Mouse (Mus musculus) liver, embryonic 15.5 days (tissue): ENCODE results near the gene Socs3. TPM values are rescaled to one million over a fixed set of nuclear protein-coding genes. Genes with fewer than 3 reads are reported as not detected.

Experiments used
- ATAC-seq: fragments of 200-750 bp; cut with Nextera tagmentation; 2 replicates; pipeline ENCODE4 v1.8.0; 2017; ENCODE audit warnings: moderate number of reproducible peaks, mild to moderate bottlenecking, moderate library complexity; ENCODE audit not compliant: insufficient read depth
- H3K27ac ChIP-seq: fragments of 300-500 bp; sonication (generic); replicated peaks from 2 replicates; pipeline ENCODE4 v1.5.1; 2015; ENCODE audit warnings: mild to moderate bottlenecking, inconsistent platforms
- H3K27me3 ChIP-seq: fragments of 300-500 bp; sonication (generic); 2 replicates; pipeline ENCODE4 v1.6.1; 2015; ENCODE audit warnings: mild to moderate bottlenecking, inconsistent platforms
- H3K36me3 ChIP-seq: fragments of 300-500 bp; sonication (generic); replicated peaks from 2 replicates; pipeline ENCODE4 v1.6.1; 2015; ENCODE audit warnings: moderate library complexity, mild to moderate bottlenecking, inconsistent platforms
- H3K4me1 ChIP-seq: fragments of 300-500 bp; sonication (generic); replicated peaks from 2 replicates; pipeline ENCODE4 v1.6.1; 2015; ENCODE audit warnings: inconsistent platforms
- H3K4me2 ChIP-seq: fragments of 300-500 bp; sonication (generic); 2 replicates; pipeline ENCODE4 v1.6.1; 2015; ENCODE audit warnings: moderate library complexity, mild to moderate bottlenecking, inconsistent platforms
- H3K4me3 ChIP-seq: fragments of 300-500 bp; sonication (generic); replicated peaks from 2 replicates; pipeline ENCODE4 v1.5.1; 2015; ENCODE audit warnings: mild to moderate bottlenecking, inconsistent platforms
- H3K9ac ChIP-seq: fragments of 300-500 bp; sonication (generic); 2 replicates; pipeline ENCODE4 v1.6.1; 2015; ENCODE audit warnings: moderate library complexity, mild to moderate bottlenecking, inconsistent platforms
- H3K9me3 ChIP-seq: fragments of 300-500 bp; sonication (generic); replicated peaks from 2 replicates; pipeline ENCODE4 v1.6.1; 2016; ENCODE audit warnings: inconsistent platforms
- WGBS: fragments of 180-500 bp; shearing (Covaris S2); methylation state at CpG from one replicate; pipeline ENCODE4 v1.1.7; 2015; ENCODE audit warnings: mixed read lengths; ENCODE audit not compliant: insufficient replicate concordance; 5-methylcytosine and 5-hydroxymethylcytosine counted together
- polyA plus RNA-seq: library from polyadenylated mRNA; unstranded; fragments of >200 nt; fragmentation: Nextera tagmentation; extraction: Ambion mirVana; gene quantifications from 2 replicates; pipeline ENCODE4 v1.2.1, GENCODE M21; 2015

Gene Socs3
- polyA plus RNA-seq, 1 experiment from 2014 or later, result 7.5 TPM

DNA sequence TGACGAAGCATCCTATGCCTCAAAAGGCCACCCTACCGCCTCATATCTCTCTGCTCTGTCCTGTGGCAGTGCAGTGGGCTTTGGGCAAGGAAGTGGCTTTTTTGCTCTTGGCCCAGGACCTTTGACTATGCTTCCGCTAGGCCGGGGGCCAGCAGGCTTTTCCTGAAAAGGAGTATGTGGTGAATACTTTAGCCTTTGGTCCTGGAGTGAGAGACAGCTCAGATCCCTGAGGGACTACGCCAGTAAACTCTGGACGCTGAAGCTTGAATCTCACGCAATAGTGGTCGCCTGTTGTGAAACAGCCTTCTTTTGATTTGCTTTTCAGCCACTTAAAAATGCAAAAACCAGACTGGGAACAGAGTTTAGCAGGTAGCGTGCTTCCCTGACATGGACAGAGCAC, 34.2 kb downstream of the Socs3 start:
- no peak for ATAC-seq
- no peaks in the 10 kb centered on the region for H3K9me3 ChIP-seq
- no peak overlapping the region for H3K4me3 ChIP-seq
- no peak overlapping the region for H3K4me2 ChIP-seq
- H3K27me3 ChIP-seq, result peaks cover 72% of the 10 kb centered on the region
- H3K27ac ChIP-seq, result peak overlapping the region; percentile 33; the same call in 1 of the 2 replicates
- H3K4me1 ChIP-seq, result peaks cover 42% of the 10 kb centered on the region
- 27% methylated on average over 9 of the region's 9 CpGs for WGBS
- H3K36me3 ChIP-seq, result no peaks in the 10 kb centered on the region
- no peak overlapping the region for H3K9ac ChIP-seq

DNA sequence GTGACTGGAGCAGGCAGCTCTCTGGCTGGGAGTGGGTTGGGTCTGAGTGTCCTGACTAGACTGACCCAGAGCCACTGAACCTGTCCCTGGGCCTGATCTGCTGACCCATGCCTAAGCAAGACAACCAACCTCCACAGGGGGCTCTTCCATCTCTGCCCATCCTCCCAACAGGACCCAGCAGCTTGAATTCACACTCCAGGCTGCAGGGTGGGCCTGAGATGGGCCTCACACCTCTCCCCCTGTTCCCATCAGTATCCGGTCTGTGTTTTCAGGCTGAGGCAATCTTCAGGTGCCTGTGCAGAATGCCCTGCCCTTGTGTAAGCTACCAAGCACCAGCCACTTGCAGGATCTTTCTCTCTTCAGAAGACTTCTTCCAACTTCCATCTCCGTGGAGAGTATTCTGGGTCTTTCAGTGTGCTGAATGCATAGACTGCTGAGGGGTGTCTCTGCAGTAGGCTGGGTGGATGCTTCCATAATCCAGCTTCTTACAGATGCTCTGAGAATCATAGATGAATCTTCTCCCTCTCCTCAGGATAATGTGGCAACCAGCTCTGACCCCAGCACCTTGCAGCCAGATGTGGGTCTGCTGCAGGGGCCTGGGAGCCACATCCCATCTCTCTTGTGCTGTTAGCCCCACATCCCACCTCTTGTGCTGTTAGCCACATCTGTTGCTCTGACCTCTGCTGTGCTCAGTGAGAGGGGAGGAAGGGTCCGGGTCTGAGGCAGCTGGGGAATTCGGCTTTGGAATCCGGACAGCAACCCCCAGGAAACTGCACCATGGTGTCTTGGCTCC, 35.1 kb downstream of the Socs3 start:
- Histone ChIP-seq H3K4me2 (no peak overlapping the region), H3K27ac (no peak overlapping the region; the same call in 1 of the 2 replicates), H3K4me1 (peaks cover 43% of the 10 kb centered on the region), H3K4me3 (no peak overlapping the region), H3K9me3 (no peaks in the 10 kb centered on the region), H3K9ac (no peak overlapping the region), H3K36me3 (no peaks in the 10 kb centered on the region), H3K27me3 (peaks cover 74% of the 10 kb centered on the region)
- WGBS, result 70% methylated on average over 5 of the region's 5 CpGs
- ATAC-seq, result peak; percentile 7; the same call in 1 of the 2 replicates

DNA sequence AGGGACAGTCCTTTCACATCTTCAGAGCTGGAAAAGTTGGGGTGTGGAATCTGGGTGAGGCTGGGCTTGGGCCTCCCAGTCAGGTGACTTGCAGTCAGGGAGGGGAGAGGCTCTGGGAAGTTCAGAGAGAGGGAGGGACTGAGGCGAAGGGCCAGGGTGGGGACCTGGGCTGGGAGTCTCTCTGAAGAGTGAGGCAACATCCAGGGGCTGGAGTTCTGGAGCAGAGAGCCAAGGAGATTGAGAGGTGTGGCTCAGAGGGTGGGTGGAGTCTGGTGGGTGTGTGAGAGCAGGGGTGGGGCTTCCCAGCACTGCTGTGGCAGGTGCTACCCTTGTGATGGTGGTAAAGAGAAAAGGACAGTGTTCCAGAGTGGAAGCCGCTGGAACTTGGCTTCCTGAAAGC, 35.7 kb downstream of the Socs3 start:
- ATAC-seq, result peak; percentile 40; the same call in 1 of the 2 replicates
- H3K27ac ChIP-seq, result no peak overlapping the region
- H3K4me1 ChIP-seq, result peaks cover 43% of the 10 kb centered on the region
- no peak overlapping the region for H3K4me3 ChIP-seq
- peaks cover 74% of the 10 kb centered on the region for H3K27me3 ChIP-seq
- WGBS, result 39% methylated on average over 2 of the region's 2 CpGs
- no peak overlapping the region for H3K9ac ChIP-seq
- no peak overlapping the region for H3K4me2 ChIP-seq
- H3K36me3 ChIP-seq, result no peaks in the 10 kb centered on the region
- no peaks in the 10 kb centered on the region for H3K9me3 ChIP-seq

DNA sequence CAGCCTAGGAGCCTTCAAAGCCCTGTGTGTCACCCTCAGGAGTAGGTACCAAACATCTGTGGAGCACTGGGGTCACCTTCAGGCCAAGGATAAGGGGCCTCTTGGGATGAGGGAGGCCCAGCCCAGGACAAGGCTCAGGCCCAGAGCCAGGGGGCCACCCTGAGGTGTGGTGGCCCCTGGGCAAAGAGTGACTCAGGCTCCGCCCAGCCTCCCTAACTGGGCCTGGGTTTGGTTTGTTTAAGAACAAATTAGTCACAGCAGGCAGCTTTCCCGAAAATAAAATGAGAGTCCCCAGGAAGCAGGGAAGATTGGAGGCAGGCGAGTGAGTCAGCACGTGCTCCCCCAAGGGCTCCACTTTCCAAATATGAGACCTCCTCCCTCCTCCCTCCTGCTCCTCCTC, 37.7 kb downstream of the Socs3 start:
- no peaks in the 10 kb centered on the region for H3K9me3 ChIP-seq
- H3K27ac ChIP-seq, result no peak overlapping the region
- 65% methylated on average over 4 of the region's 4 CpGs for WGBS
- ATAC-seq, result no peak
- peaks cover 43% of the 10 kb centered on the region for H3K4me1 ChIP-seq
- no peak overlapping the region for H3K9ac ChIP-seq
- no peak overlapping the region for H3K4me2 ChIP-seq
- H3K4me3 ChIP-seq, result no peak overlapping the region
- peaks cover 78% of the 10 kb centered on the region for H3K27me3 ChIP-seq
- H3K36me3 ChIP-seq, result no peaks in the 10 kb centered on the region

- H3K36me3 ChIP-seq, result no peaks in the 10 kb centered on the region
- peaks cover 39% of the 10 kb centered on the region for H3K4me1 ChIP-seq
- no peak overlapping the region for H3K27ac ChIP-seq
- no peak for ATAC-seq
- H3K4me3 ChIP-seq, result no peak overlapping the region
- 64% methylated on average over 6 of the region's 6 CpGs for WGBS
- H3K4me2 ChIP-seq, result no peak overlapping the region
- no peaks in the 10 kb centered on the region for H3K9me3 ChIP-seq
- no peak overlapping the region for H3K9ac ChIP-seq
- H3K27me3 ChIP-seq, result peaks cover 83% of the 10 kb centered on the region
Measured at GRCm38 (mm10) chr11:117931576-117931975, 38.3 kb downstream of the Socs3 start.

DNA sequence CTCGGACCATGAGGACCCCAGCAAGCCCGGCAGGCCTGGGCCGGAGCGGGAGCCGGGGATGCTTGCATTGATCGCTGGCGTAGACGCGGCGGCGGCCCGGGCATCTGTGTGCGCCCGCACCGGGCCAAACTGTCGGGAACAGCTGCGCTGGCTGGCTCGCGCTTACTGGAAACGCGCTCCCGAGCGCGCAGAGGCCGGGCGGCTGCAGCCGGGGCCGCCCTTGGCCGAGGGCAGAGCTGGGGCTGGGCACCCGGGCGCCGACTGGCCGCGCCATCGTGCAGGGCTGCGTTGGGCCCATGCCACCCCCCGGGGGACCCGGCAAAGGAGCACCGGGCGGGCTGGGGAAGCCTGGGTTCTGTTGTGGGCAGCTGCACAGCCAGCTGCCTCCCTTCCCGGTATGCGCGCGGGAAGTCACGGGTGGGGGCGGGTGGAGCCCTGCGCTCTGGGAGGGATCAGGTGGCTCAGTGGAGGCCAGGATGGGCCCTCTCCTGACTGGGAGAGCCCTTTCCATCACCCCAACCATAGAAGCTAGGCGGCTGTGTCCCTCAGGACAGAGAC, 39.0 kb downstream of the Socs3 start:
- no peak for ATAC-seq
- Histone ChIP-seq H3K9ac (no peak overlapping the region), H3K4me2 (peak overlapping the region; percentile 59), H3K36me3 (no peaks in the 10 kb centered on the region), H3K27ac (no peak overlapping the region), H3K27me3 (peaks cover 78% of the 10 kb centered on the region), H3K9me3 (no peaks in the 10 kb centered on the region), H3K4me3 (peak overlapping the region; percentile 22; the same call in 1 of the 2 replicates), H3K4me1 (peaks cover 32% of the 10 kb centered on the region)
- 2% methylated on average over 47 of the region's 48 CpGs for WGBS

DNA sequence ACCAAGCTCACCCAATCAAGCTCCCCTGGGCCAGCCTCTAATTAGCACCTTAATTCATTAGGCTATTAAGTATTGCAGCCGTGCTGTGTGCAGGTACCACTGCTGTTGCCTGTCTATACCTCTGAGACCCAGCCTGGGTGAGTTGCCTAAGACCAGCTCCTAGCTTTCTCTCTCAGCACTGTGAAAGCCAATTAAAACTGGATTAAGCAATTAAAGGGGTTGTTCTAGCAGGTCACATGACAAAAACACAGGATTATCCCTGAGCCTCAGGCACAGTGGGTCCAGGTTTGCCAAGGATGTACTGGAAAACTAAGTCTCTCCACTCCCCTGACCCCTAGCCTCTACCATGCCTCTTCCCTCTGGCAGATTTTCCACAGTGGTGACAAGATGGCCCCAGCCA, 44.3 kb downstream of the Socs3 start:
- 79% methylated on average over 1 of the region's 1 CpGs for WGBS
- Histone ChIP-seq H3K9ac (no peak overlapping the region), H3K36me3 (no peaks in the 10 kb centered on the region), H3K4me3 (no peak overlapping the region), H3K27ac (no peak overlapping the region), H3K4me1 (peaks cover under 1% of the 10 kb centered on the region; the same call in 1 of the 2 replicates), H3K27me3 (peaks cover 51% of the 10 kb centered on the region), H3K9me3 (no peaks in the 10 kb centered on the region), H3K4me2 (no peak overlapping the region)
- ATAC-seq, result no peak

GRCm38 (mm10) chr11:117924466-117924865, 45.4 kb downstream of the Socs3 start:
- whole genome bisulfite sequencing, result 57% methylated on average over 6 of the region's 6 CpGs
- H3K9me3 ChIP-seq, result no peaks in the 10 kb centered on the region
- H3K4me1 ChIP-seq, result no peaks in the 10 kb centered on the region
- H3K27me3 ChIP-seq, result peaks cover 40% of the 10 kb centered on the region
- H3K9ac ChIP-seq, result no peak overlapping the region
- H3K4me3 ChIP-seq, result no peak overlapping the region
- no peak overlapping the region for H3K27ac ChIP-seq
- H3K36me3 ChIP-seq, result no peaks in the 10 kb centered on the region
- no peak for ATAC-seq
- no peak overlapping the region for H3K4me2 ChIP-seq

DNA sequence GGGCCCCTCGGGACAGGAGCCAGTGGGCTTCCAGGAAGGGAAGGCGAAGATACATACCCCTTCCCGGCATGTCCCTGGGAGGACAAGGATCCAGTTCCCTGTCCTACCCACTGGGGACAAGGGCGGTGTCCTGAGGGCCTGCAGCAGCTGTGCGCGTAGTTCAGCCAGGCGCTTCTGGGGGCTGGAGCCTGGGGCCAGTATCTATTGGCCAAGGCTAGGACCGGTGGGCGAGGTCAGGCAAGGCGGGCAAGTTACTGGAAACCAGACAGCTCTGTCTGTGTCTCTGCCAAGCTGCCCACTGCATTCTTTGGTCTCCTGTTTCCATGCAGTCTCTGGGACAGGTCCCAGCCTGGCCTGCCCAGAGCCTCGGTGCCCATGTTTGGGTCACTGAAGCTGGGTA, 46.6 kb downstream of the Socs3 start:
- H3K4me1 ChIP-seq, result peaks cover 2% of the 10 kb centered on the region; the same call in 1 of the 2 replicates
- no peaks in the 10 kb centered on the region for H3K9me3 ChIP-seq
- no peak for ATAC-seq
- H3K27ac ChIP-seq, result no peak overlapping the region
- peaks cover 38% of the 10 kb centered on the region for H3K27me3 ChIP-seq
- no peak overlapping the region for H3K9ac ChIP-seq
- 68% methylated on average over 11 of the region's 11 CpGs for WGBS
- no peaks in the 10 kb centered on the region for H3K36me3 ChIP-seq
- H3K4me3 ChIP-seq, result no peak overlapping the region
- H3K4me2 ChIP-seq, result no peak overlapping the region

DNA sequence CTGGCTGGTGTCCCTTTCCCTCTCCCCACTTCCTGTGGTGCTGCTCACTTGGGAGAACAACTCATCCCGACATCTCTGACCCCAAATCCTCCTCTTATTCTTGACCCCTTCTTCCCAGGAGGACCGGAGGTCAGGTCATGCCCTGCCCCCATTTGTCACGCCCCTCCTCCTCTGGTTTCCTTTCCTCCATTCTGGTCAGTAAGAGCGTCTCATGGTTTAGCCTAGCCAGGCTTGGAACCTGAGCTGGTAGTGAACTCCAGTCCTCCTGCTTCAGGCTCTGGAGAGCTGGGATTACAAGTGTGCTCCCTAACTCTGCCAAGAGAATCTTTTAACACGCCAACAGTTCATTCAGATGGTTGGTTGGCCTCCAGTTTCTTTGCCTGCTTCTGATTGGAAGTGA, 50.6 kb downstream of the Socs3 start:
- ATAC-seq, result no peak
- Histone ChIP-seq H3K27me3 (peaks cover 27% of the 10 kb centered on the region; the same call in 1 of the 2 replicates), H3K9me3 (peaks cover 8% of the 10 kb centered on the region; the same call in 1 of the 2 replicates), H3K4me1 (peaks cover 19% of the 10 kb centered on the region), H3K27ac (no peak overlapping the region), H3K4me2 (no peak overlapping the region), H3K36me3 (peaks cover 6% of the 10 kb centered on the region), H3K4me3 (no peak overlapping the region), H3K9ac (no peak overlapping the region)
- WGBS, result 28% methylated on average over 5 of the region's 5 CpGs

DNA sequence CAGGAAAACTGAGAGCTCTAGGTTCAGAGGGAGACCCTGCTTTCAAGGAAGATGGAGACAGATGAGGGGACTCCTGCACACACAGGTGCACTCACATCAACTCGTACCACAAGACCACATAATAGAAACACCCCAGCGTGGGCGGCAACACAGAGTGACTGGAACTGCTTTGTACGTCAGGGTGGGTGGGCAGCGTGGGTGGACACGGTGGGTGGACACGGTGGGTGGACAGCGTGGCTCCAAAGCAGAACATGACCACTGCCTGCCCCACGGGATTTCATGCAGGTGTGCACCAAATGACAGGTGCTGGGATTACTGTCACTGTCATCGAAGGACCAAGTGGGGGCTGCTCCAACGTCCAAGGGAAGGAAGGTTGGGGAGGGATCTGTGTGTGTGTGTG, 51.3 kb downstream of the Socs3 start:
- 61% methylated on average over 11 of the region's 11 CpGs for WGBS
- H3K9ac ChIP-seq, result no peak overlapping the region
- no peak overlapping the region for H3K27ac ChIP-seq
- H3K4me1 ChIP-seq, result peaks cover 26% of the 10 kb centered on the region
- no peak for ATAC-seq
- peaks cover 27% of the 10 kb centered on the region; the same call in 1 of the 2 replicates for H3K27me3 ChIP-seq
- H3K4me3 ChIP-seq, result no peak overlapping the region
- peaks cover 6% of the 10 kb centered on the region for H3K36me3 ChIP-seq
- peaks cover 8% of the 10 kb centered on the region; the same call in 1 of the 2 replicates for H3K9me3 ChIP-seq
- H3K4me2 ChIP-seq, result no peak overlapping the region
